Mouse (Mus musculus): Measurements from ENCODE around the gene Dlg2. TPM values are rescaled to one million over a fixed set of nuclear protein-coding genes. Genes with fewer than 3 reads are reported as not detected.

The Dlg2 gene
- polyA plus RNA-seq, 1 experiment = 0.85 TPM

GRCm38 (mm10) chr7:92308168-92308567 is 1831.7 kb downstream of the Dlg2 start:
- H3K27ac ChIP-seq (ENCODE audit: insufficient read depth, low read length) = no peak overlapping the region
- H3K9me3 ChIP-seq (replicated peaks; ENCODE audit: control insufficient read depth, insufficient read depth, low read length, poor library complexity, severe bottlenecking) = no peaks in the 10 kb centered on the region
- TF ChIP-seq EP300 (IDR thresholded peaks at IDR 0.05; ENCODE audit: insufficient read depth, low read depth, low read length) = no peak
- no peak for TF ChIP-seq POLR2A (IDR thresholded peaks at IDR 0.05; ENCODE audit: insufficient read depth, low read length)
- no peak for TF ChIP-seq CTCF (IDR thresholded peaks at IDR 0.05; ENCODE audit: low read depth, low read length)

GRCm38 (mm10) chr7:92316389-92316788 is 1839.9 kb downstream of the Dlg2 start:
- H3K9ac ChIP-seq (ENCODE audit: low read depth, poor library complexity, severe bottlenecking) = no peak overlapping the region
- TF ChIP-seq CTCF (IDR thresholded peaks at IDR 0.05; ENCODE audit: low read depth, low read length) (no peak), POLR2A (IDR thresholded peaks at IDR 0.05; ENCODE audit: insufficient read depth, low read length) (no peak), EP300 (IDR thresholded peaks at IDR 0.05; ENCODE audit: insufficient read depth, low read depth, low read length) (no peak)
- no peaks in the 10 kb centered on the region for H3K9me3 ChIP-seq (replicated peaks; ENCODE audit: control insufficient read depth, insufficient read depth, low read length, poor library complexity, severe bottlenecking)
- no peaks in the 10 kb centered on the region for H3K27me3 ChIP-seq (ENCODE audit: control insufficient read depth, insufficient read depth, low read length, poor library complexity, severe bottlenecking)
- H3K4me3 ChIP-seq (ENCODE audit: low read depth, low read length) = no peak overlapping the region
- H3K27ac ChIP-seq (ENCODE audit: insufficient read depth, low read length) = no peak overlapping the region
- no peaks in the 10 kb centered on the region for H3K4me1 ChIP-seq (ENCODE audit: control insufficient read depth, insufficient read depth, low read length)
- no peaks in the 10 kb centered on the region for H3K36me3 ChIP-seq (ENCODE audit: control insufficient read depth, insufficient read depth, low read length, poor library complexity, severe bottlenecking)

More at GRCm38 (mm10) chr7:92308168-92308567, 1831.7 kb downstream of the Dlg2 start:
- no peaks in the 10 kb centered on the region for H3K27me3 ChIP-seq (ENCODE audit: control insufficient read depth, insufficient read depth, low read length, poor library complexity, severe bottlenecking)
- no peak overlapping the region for H3K9ac ChIP-seq (ENCODE audit: low read depth, poor library complexity, severe bottlenecking)
- H3K4me3 ChIP-seq (ENCODE audit: low read depth, low read length) = no peak overlapping the region
- no peaks in the 10 kb centered on the region for H3K36me3 ChIP-seq (ENCODE audit: control insufficient read depth, insufficient read depth, low read length, poor library complexity, severe bottlenecking)
- no peaks in the 10 kb centered on the region for H3K4me1 ChIP-seq (ENCODE audit: control insufficient read depth, insufficient read depth, low read length)

GRCm38 (mm10) chr7:92319469-92319868 is 1843.0 kb downstream of the Dlg2 start:
- no peaks in the 10 kb centered on the region for H3K27me3 ChIP-seq (ENCODE audit: control insufficient read depth, insufficient read depth, low read length, poor library complexity, severe bottlenecking)
- no peak for TF ChIP-seq EP300 (IDR thresholded peaks at IDR 0.05; ENCODE audit: insufficient read depth, low read depth, low read length)
- TF ChIP-seq CTCF (IDR thresholded peaks at IDR 0.05; ENCODE audit: low read depth, low read length) = no peak
- TF ChIP-seq POLR2A (IDR thresholded peaks at IDR 0.05; ENCODE audit: insufficient read depth, low read length) = no peak
- H3K36me3 ChIP-seq (ENCODE audit: control insufficient read depth, insufficient read depth, low read length, poor library complexity, severe bottlenecking) = no peaks in the 10 kb centered on the region
- no peaks in the 10 kb centered on the region for H3K4me1 ChIP-seq (ENCODE audit: control insufficient read depth, insufficient read depth, low read length)
- no peaks in the 10 kb centered on the region for H3K9me3 ChIP-seq (replicated peaks; ENCODE audit: control insufficient read depth, insufficient read depth, low read length, poor library complexity, severe bottlenecking)
- no peak overlapping the region for H3K27ac ChIP-seq (ENCODE audit: insufficient read depth, low read length)
- H3K4me3 ChIP-seq (ENCODE audit: low read depth, low read length) = no peak overlapping the region
- no peak overlapping the region for H3K9ac ChIP-seq (ENCODE audit: low read depth, poor library complexity, severe bottlenecking)

- TF ChIP-seq POLR2A (IDR thresholded peaks at IDR 0.05; ENCODE audit: insufficient read depth, low read length) (no peak), CTCF (IDR thresholded peaks at IDR 0.05; ENCODE audit: low read depth, low read length) (no peak)
- H3K9me3 ChIP-seq (replicated peaks; ENCODE audit: control insufficient read depth, insufficient read depth, low read length, poor library complexity, severe bottlenecking) = no peaks in the 10 kb centered on the region
Measured at GRCm38 (mm10) chr7:92320181-92320580, 1843.7 kb downstream of the Dlg2 start.

GRCm38 (mm10) chr7:92321786-92322185 is 1845.3 kb downstream of the Dlg2 start:
- H3K4me3 ChIP-seq (ENCODE audit: low read depth, low read length) = no peak overlapping the region
- no peak for TF ChIP-seq EP300 (IDR thresholded peaks at IDR 0.05; ENCODE audit: insufficient read depth, low read depth, low read length)
- no peak for TF ChIP-seq CTCF (IDR thresholded peaks at IDR 0.05; ENCODE audit: low read depth, low read length)
- TF ChIP-seq POLR2A (IDR thresholded peaks at IDR 0.05; ENCODE audit: insufficient read depth, low read length) = no peak
- H3K4me1 ChIP-seq (ENCODE audit: control insufficient read depth, insufficient read depth, low read length) = no peaks in the 10 kb centered on the region
- H3K27me3 ChIP-seq (ENCODE audit: control insufficient read depth, insufficient read depth, low read length, poor library complexity, severe bottlenecking) = no peaks in the 10 kb centered on the region
- no peaks in the 10 kb centered on the region for H3K9me3 ChIP-seq (replicated peaks; ENCODE audit: control insufficient read depth, insufficient read depth, low read length, poor library complexity, severe bottlenecking)
- H3K27ac ChIP-seq (ENCODE audit: insufficient read depth, low read length) = no peak overlapping the region
- H3K36me3 ChIP-seq (ENCODE audit: control insufficient read depth, insufficient read depth, low read length, poor library complexity, severe bottlenecking) = no peaks in the 10 kb centered on the region
- no peak overlapping the region for H3K9ac ChIP-seq (ENCODE audit: low read depth, poor library complexity, severe bottlenecking)

More at GRCm38 (mm10) chr7:92320181-92320580, 1843.7 kb downstream of the Dlg2 start:
- Histone ChIP-seq H3K4me3 (ENCODE audit: low read depth, low read length) (no peak overlapping the region), H3K27me3 (ENCODE audit: control insufficient read depth, insufficient read depth, low read length, poor library complexity, severe bottlenecking) (no peaks in the 10 kb centered on the region), H3K4me1 (ENCODE audit: control insufficient read depth, insufficient read depth, low read length) (no peaks in the 10 kb centered on the region), H3K9ac (ENCODE audit: low read depth, poor library complexity, severe bottlenecking) (no peak overlapping the region), H3K36me3 (ENCODE audit: control insufficient read depth, insufficient read depth, low read length, poor library complexity, severe bottlenecking) (no peaks in the 10 kb centered on the region), H3K27ac (ENCODE audit: insufficient read depth, low read length) (no peak overlapping the region)

DNA sequence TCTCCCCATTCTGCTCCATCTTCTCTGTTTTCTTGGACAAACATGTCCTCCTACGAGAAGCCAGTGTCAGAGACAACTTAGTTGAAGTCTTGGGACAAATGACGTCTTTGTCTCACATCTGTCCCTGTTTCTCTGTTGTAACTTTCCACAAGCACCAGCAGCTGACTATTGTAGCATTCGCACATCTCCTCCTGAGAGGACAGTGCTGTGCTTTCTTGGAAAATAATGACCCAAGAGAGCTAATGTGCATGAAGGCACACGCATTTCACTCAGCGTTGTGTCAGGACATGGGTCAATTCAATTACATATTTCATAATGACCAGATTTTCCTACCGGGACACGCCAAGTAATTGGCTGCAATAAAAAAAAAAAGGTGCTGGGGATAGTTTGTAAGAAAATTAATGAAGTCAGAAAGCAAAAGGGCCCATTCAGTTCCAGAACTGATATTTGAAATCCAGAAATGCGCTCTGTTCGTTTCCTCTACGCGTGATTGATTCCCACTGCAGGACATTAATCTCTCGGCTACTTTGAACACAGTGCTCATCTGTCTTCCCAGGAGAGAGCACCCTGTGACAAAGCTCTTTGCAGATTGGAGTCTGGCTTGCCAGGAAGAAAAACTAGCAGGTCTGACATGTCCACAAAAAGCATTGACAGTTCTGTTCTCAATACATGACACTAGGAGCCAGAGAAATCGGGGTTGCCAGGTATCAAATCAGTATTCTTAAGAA is 1846.0 kb downstream of the Dlg2 start:
- Histone ChIP-seq H3K9me3 (replicated peaks; ENCODE audit: control insufficient read depth, insufficient read depth, low read length, poor library complexity, severe bottlenecking) (no peaks in the 10 kb centered on the region), H3K27me3 (ENCODE audit: control insufficient read depth, insufficient read depth, low read length, poor library complexity, severe bottlenecking) (no peaks in the 10 kb centered on the region), H3K4me1 (ENCODE audit: control insufficient read depth, insufficient read depth, low read length) (no peaks in the 10 kb centered on the region), H3K4me3 (ENCODE audit: low read depth, low read length) (no peak overlapping the region), H3K36me3 (ENCODE audit: control insufficient read depth, insufficient read depth, low read length, poor library complexity, severe bottlenecking) (no peaks in the 10 kb centered on the region), H3K27ac (ENCODE audit: insufficient read depth, low read length) (no peak overlapping the region), H3K9ac (ENCODE audit: low read depth, poor library complexity, severe bottlenecking) (no peak overlapping the region)
- no peak for TF ChIP-seq CTCF (IDR thresholded peaks at IDR 0.05; ENCODE audit: low read depth, low read length)
- no peak for TF ChIP-seq POLR2A (IDR thresholded peaks at IDR 0.05; ENCODE audit: insufficient read depth, low read length)
- no peak for TF ChIP-seq EP300 (IDR thresholded peaks at IDR 0.05; ENCODE audit: insufficient read depth, low read depth, low read length)

All from ES-Bruce4 (cell line).